Mouse (Mus musculus) small intestine, adult 2 months (tissue): ENCODE results near the gene Arrb2. TPM values are rescaled to one million over a fixed set of nuclear protein-coding genes. Genes with fewer than 3 reads are reported as not detected.

Experiments used
- H3K27ac ChIP-seq: fragments of 200-500 bp; 2 replicates; pipeline ENCODE4 v1.5.1; 2012; ENCODE audit warnings: low read depth, low read length, control low read depth, inconsistent platforms; ENCODE audit not compliant: insufficient read depth
- H3K27me3 ChIP-seq: fragments of 200-500 bp; 2 replicates; pipeline ENCODE4 v1.6.1; 2012; ENCODE audit warnings: mild to moderate bottlenecking, moderate library complexity, low read length, inconsistent platforms; ENCODE audit not compliant: control insufficient read depth, insufficient read depth
- H3K36me3 ChIP-seq: fragments of 200-500 bp; 2 replicates; pipeline ENCODE4 v1.6.1; 2012; ENCODE audit warnings: mild to moderate bottlenecking, low read length, control low read depth, inconsistent platforms; ENCODE audit not compliant: control insufficient read depth, insufficient read depth
- H3K4me1 ChIP-seq: fragments of 200-500 bp; 2 replicates; pipeline ENCODE4 v1.6.1; 2012; ENCODE audit warnings: low read length, inconsistent platforms, mixed read lengths; ENCODE audit not compliant: control insufficient read depth, insufficient read depth, insufficient read length
- H3K4me3 ChIP-seq: fragments of 200-500 bp; 2 replicates; pipeline ENCODE4 v1.5.1; 2012; ENCODE audit warnings: low read depth, mild to moderate bottlenecking, control low read depth, inconsistent platforms, low read length, moderate library complexity
- CTCF ChIP-seq: fragments of 200-500 bp; IDR thresholded peaks from 2 replicates; pipeline ENCODE4 v1.5.1; 2012; ENCODE audit warnings: low read depth, mild to moderate bottlenecking, control low read depth, inconsistent platforms, low read length, moderate library complexity, mixed read lengths; ENCODE audit not compliant: insufficient replicate concordance, insufficient read length; ENCODE audit errors: extremely low read depth
- POLR2A ChIP-seq: fragments of 200-500 bp; IDR thresholded peaks from 2 replicates; pipeline ENCODE4 v1.6.1; 2012; ENCODE audit warnings: low read depth, mild to moderate bottlenecking, control low read depth, inconsistent platforms, low read length, moderate library complexity
- WGBS: fragments of 180-500 bp; shearing (Covaris S2); methylation state at CpG from one replicate; pipeline ENCODE4 v1.1.7; 2018; 5-methylcytosine and 5-hydroxymethylcytosine counted together
- polyA plus RNA-seq: library from polyadenylated mRNA; depleted of rRNA; stranded (reverse); fragments of >200 nt; gene quantifications from 2 replicates; pipeline ENCODE4 v1.2.3, GENCODE M21; 2012; rRNA removed

Arrb2 gene
- 15.3 and 23.2 TPM in 2 replicates for polyA plus RNA-seq

DNA sequence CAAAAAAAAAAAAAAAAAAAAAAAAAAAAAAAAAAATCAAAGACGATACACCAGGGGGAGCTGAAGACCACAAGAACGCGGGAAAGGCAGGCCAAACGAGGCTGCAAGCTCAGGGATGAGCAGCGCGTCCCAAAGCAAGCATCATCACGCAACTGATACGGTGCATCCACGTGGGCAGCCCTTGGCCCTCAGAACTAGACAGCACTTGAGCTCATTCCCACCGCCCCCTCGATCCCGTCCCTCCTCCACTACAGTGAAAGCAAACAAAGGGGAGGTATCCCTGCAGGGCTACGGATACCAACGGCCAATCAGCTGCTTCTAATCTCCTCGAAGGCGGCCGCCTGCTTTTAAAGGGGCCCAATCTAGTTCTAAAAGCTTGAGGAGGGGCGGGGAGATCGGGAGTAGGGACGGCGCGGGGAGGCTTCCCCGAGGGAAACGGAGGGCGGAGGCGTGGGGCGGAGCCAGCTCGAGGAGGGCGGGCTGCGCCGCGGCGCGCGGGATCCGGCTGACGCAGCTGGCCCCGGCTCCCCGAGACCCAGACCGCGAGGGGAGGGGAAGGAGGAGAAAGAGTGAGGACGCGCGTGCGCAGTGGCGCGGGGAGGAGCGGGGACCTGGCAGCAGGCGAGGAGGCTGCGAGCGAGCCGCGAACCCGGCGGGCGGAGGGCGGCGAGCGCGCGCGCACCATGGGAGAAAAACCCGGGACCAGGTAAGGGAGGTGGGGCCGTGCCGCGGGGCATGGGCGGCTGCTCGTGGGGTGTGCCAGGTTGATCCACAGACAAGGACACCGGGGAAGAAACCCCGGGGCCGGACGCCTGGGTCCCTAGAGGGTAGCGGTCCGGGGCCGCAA is at the start of gene Arrb2:
Gene Arrb2 (plus strand): TSS at position 588 of the 847 bp plus-strand sequence.
- TF ChIP-seq CTCF (peak; percentile 65; the same call in 1 of the 2 replicates), POLR2A (peak; percentile 67)
- Histone ChIP-seq H3K36me3 (peaks cover 9% of the 10 kb centered on the region; the same call in 1 of the 2 replicates), H3K27ac (peak within 1 kb of the TSS; percentile 50), H3K4me3 (peak within 1 kb of the TSS; percentile 55), H3K27me3 (no peaks in the 10 kb centered on the region), H3K4me1 (no peaks in the 10 kb centered on the region)
- WGBS, result under 1% methylated on average over 75 of the region's 75 CpGs

DNA sequence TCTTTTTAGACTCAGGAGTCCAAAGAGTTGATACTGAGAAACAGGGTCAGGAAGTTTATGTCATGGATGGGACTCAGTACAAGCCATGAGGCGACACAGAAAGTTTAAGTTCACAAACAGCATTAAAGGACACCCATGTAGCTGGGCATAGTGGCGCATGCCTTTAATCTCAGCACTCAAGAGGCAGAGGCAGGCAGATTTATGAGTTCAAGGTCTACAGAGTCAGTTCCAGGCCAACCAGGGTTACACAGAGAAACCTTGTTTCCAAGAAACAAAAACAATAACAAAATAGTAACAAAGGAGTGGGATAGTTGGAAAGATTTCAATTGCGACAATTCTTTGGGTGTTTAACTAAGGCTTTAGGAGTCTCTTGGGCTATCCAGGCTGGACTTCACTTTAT is 48.3 kb upstream of the Arrb2 start:
- H3K27ac ChIP-seq, result no peak overlapping the region
- 63% methylated on average over 3 of the region's 3 CpGs for WGBS
- H3K36me3 ChIP-seq, result 0 out of 2 replicates have a peak, but pooled peaks cover 3% of the 10 kb centered on the region
- TF ChIP-seq POLR2A (no peak), CTCF (no peak)
- no peak overlapping the region for H3K4me3 ChIP-seq
- no peaks in the 10 kb centered on the region for H3K4me1 ChIP-seq
- H3K27me3 ChIP-seq, result no peaks in the 10 kb centered on the region

DNA sequence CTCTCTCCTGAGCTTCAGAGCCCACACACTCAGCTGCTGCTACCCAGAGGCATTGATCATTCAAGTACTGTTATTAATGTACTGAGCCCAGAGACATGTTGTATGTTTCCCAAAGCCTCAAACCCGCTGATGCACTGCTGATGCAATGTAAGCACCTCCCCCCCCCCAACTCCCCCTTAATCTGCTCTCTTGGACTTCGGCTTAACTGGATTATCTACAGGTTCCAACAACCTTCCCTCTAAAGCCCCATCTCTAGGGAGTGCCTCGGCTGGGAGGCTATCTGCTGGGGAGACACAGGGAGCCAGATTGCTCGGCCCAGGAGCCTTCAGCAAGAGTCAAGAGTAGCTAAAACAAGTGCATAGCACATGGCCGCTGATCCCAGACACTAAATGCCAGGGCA is 45.0 kb upstream of the Arrb2 start:
- TF ChIP-seq CTCF (no peak), POLR2A (no peak)
- no peaks in the 10 kb centered on the region for H3K27me3 ChIP-seq
- no peak overlapping the region for H3K27ac ChIP-seq
- 75% methylated on average over 5 of the region's 5 CpGs for WGBS
- no peaks in the 10 kb centered on the region for H3K4me1 ChIP-seq
- H3K36me3 ChIP-seq, result peaks cover 8% of the 10 kb centered on the region
- H3K4me3 ChIP-seq, result no peak overlapping the region

DNA sequence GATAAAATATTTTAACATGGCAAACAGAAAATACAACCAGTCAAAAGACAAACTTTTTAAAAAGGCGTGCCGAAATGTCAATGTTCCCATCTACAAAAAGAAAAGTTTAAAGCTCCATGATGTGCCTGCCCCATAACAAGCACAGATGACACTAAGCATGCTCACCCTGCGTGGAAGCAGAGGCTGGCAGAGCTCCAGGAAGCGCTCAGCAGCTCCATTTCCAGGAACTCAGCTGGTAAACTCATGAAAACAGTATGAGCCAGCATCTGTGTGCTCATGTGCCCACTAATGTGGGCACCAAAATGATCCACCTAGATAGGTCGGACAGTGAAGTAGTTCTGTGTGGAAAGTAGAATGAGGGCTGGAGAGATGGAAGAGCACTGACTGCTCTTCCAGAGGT is 43.0 kb upstream of the Arrb2 start:
- H3K4me3 ChIP-seq, result no peak overlapping the region
- TF ChIP-seq POLR2A, result no peak
- no peak for TF ChIP-seq CTCF
- 79% methylated on average over 5 of the region's 5 CpGs for WGBS
- no peaks in the 10 kb centered on the region for H3K4me1 ChIP-seq
- H3K27ac ChIP-seq, result no peak overlapping the region
- H3K27me3 ChIP-seq, result no peaks in the 10 kb centered on the region
- H3K36me3 ChIP-seq, result peaks cover 19% of the 10 kb centered on the region

DNA sequence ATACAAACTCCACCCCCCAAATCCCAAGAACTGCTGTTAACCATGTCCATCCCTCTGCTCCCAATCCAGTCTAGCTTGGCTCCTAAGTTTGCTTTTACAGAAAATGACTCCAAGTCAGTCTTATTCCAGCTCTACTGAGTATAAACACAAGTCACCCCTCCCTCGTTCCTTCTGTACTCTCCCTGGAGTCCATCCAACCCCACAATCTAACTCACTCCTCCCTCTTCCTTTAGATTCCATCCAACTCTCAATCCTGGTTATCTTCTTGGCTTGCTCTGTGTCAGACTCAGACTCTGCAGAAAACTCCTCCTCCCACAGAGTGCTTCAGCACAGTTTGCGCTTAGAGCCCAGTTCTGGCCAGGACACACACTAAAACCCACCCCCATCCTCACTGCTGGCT is 28.8 kb upstream of the Arrb2 start:
- peaks cover 2% of the 10 kb centered on the region; the same call in 1 of the 2 replicates for H3K4me1 ChIP-seq
- 54% methylated on average over 2 of the region's 2 CpGs for WGBS
- TF ChIP-seq CTCF (no peak), POLR2A (no peak)
- H3K4me3 ChIP-seq, result no peak overlapping the region
- H3K27me3 ChIP-seq, result no peaks in the 10 kb centered on the region
- H3K27ac ChIP-seq, result no peak overlapping the region
- H3K36me3 ChIP-seq, result peaks cover 31% of the 10 kb centered on the region

DNA sequence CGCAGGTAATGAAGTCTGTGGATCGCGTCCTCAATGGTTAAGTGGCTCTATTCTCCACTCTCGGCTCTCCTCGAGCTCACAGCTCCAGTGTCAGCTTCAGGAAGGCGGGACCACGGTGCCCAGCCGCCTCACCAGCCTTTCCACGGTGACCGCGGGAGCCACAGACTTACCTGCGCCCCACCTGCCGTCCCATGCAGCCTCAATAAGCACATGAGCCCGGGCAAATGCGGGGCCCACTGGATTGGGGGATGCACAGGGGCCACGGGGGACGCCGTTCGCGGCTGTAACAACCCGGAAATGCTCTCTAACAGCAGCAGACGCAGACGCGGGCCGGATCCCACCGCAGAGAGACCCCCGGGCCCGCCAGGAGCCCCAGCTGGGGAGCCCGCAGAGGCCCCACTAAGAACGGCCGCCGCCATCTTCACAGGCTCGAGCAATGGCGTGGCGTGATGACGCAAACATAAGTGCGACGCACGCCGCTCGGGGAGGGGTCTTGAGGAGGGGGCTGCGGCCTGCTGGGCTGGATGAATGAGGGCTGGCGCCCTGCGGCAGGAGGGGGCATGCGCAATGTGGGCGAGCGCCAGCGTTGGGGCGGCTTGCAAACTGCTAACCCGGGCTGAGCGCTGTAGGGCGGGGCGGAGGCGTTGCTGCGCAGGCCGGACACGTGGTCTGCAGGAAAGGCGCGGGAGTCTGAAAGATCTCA is 22.7 kb upstream of the Arrb2 start, which contains the start of gene Pelp1:
Gene Pelp1 (minus strand): TSS at position 438 of the 703 bp plus-strand sequence.
- TF ChIP-seq POLR2A, result 0 out of 2 replicates have a peak, but pooled peaks have one; percentile 17
- no peak for TF ChIP-seq CTCF
- H3K4me3 ChIP-seq, result peak within 1 kb of the TSS; percentile 95
- peaks cover 4% of the 10 kb centered on the region; the same call in 1 of the 2 replicates for H3K36me3 ChIP-seq
- no peak within 1 kb of the TSS for H3K27ac ChIP-seq
- under 1% methylated on average over 59 of the region's 59 CpGs for WGBS
- peaks cover 9% of the 10 kb centered on the region; the same call in 1 of the 2 replicates for H3K4me1 ChIP-seq
- H3K27me3 ChIP-seq, result no peaks in the 10 kb centered on the region

DNA sequence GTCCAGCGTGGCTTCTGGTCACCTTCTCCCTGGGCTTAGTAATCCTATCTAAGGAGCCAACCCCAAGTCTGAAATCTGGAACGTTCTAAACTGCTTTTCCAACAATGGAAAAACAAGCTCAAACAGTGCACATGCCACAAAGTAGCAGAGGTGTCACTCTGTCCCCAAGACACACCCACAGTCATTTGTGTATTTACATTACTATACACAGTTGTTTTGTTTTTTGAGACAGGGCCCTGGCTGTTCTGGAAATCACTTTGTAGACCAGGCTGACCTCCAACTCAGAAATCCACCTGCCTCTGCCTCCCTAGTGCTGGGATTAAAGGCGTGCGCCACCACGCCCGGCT is 22.2 kb upstream of the Arrb2 start:
- H3K27me3 ChIP-seq, result no peaks in the 10 kb centered on the region
- H3K4me3 ChIP-seq, result peak overlapping the region; percentile 95
- peaks cover 9% of the 10 kb centered on the region; the same call in 1 of the 2 replicates for H3K4me1 ChIP-seq
- 50% methylated on average over 6 of the region's 6 CpGs for WGBS
- no peak overlapping the region for H3K27ac ChIP-seq
- 0 out of 2 replicates have a peak, but pooled peaks cover 3% of the 10 kb centered on the region for H3K36me3 ChIP-seq
- TF ChIP-seq CTCF (no peak), POLR2A (no peak)
